Mouse (Mus musculus) kidney, embryonic 16.5 days (tissue): ENCODE data around the gene Cspg5. TPM values are rescaled to one million over a fixed set of nuclear protein-coding genes. Genes with fewer than 3 reads are reported as not detected.

Source experiments
- ATAC-seq: fragments of 200-750 bp; cut with Nextera tagmentation; 2 replicates; pipeline ENCODE4 v1.8.0; 2017; ENCODE audit warnings: moderate TSS enrichment; ENCODE audit not compliant: low FRiP score, low TSS enrichment
- H3K27ac ChIP-seq: fragments of 300-500 bp; sonication (generic); 2 replicates; pipeline ENCODE4 v1.5.1; 2014; ENCODE audit warnings: low read length
- H3K27me3 ChIP-seq: fragments of 300-500 bp; sonication (generic); 2 replicates; pipeline ENCODE4 v1.6.1; 2014; ENCODE audit warnings: low read length, control low read depth, mixed read lengths; ENCODE audit not compliant: insufficient read depth
- H3K36me3 ChIP-seq: fragments of 300-500 bp; sonication (generic); 2 replicates; pipeline ENCODE4 v1.6.1; 2014; ENCODE audit warnings: low read length, control low read depth, mixed read lengths; ENCODE audit not compliant: insufficient read depth
- H3K4me1 ChIP-seq: fragments of 300-500 bp; sonication (generic); 2 replicates; pipeline ENCODE4 v1.6.1; 2014; ENCODE audit warnings: low read length, control low read depth, mixed read lengths; ENCODE audit not compliant: insufficient read depth
- H3K4me2 ChIP-seq: fragments of 300-500 bp; sonication (generic); replicated peaks from 2 replicates; pipeline ENCODE4 v1.6.1; 2014; ENCODE audit warnings: low read depth, low read length
- H3K4me3 ChIP-seq: fragments of 300-500 bp; sonication (generic); 2 replicates; pipeline ENCODE4 v1.5.1; 2014; ENCODE audit warnings: mild to moderate bottlenecking, low read length
- H3K9ac ChIP-seq: fragments of 300-500 bp; sonication (generic); replicated peaks from 2 replicates; pipeline ENCODE4 v1.6.1; 2014; ENCODE audit warnings: low read length
- H3K9me3 ChIP-seq: fragments of 300-500 bp; sonication (generic); 2 replicates; pipeline ENCODE4 v1.6.1; 2016; ENCODE audit warnings: low read length, control low read depth
- WGBS: fragments of 180-500 bp; shearing (Covaris S2); extraction: QIAGEN DNeasy Blood & Tissue Kit; methylation state at CpG from one replicate; pipeline ENCODE4 v1.1.7; 2014; 5-methylcytosine and 5-hydroxymethylcytosine counted together
- polyA plus RNA-seq: library from polyadenylated mRNA; unstranded; fragments of >200 nt; fragmentation: Nextera tagmentation; extraction: Ambion mirVana; gene quantifications from 2 replicates; pipeline ENCODE4 v1.2.1, GENCODE M21; 2015

Cspg5 gene
- polyA plus RNA-seq, 1 experiment from 2014 or later: 2.5 TPM

DNA sequence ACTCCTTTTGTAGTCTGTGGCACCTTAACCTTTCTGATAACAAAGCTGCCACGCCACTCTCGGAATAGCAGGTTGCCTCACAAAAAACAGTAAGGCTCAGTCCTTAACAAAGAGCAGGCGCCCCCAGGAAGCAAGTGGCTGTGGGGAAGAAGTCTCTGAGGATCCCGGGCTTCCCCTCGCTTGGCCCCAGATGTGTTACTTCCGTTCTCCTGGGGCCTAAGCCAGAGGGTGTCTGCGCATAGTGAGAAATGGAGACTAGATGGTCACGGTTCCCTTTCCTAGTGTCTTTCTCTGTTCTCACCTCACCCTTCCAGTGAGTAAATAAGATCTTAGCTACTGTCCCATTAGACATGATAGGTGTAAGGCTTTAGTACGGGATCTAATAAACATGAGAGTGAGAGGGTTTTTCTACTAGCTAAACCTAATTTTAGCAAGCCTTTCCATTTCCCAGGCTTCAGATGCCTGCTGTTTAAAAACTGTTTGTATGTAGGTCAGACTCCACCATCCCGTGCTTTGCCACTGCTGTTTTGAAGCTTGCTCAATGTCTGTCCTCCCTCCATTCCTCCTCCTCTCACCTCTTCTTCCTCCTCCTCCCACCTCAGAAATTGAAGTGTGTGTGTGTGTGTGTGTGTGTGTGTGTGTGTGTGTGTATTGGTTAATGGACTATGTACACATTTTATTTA lies 13.9 kb upstream of the Cspg5 start:
- Histone ChIP-seq H3K36me3 (peaks cover 43% of the 10 kb centered on the region), H3K9me3 (no peaks in the 10 kb centered on the region), H3K4me2 (no peak overlapping the region), H3K27me3 (no peaks in the 10 kb centered on the region), H3K4me1 (no peaks in the 10 kb centered on the region), H3K27ac (no peak overlapping the region), H3K4me3 (no peak overlapping the region), H3K9ac (no peak overlapping the region)
- ATAC-seq: no peak
- 86% methylated on average over 10 of the region's 10 CpGs for WGBS

DNA sequence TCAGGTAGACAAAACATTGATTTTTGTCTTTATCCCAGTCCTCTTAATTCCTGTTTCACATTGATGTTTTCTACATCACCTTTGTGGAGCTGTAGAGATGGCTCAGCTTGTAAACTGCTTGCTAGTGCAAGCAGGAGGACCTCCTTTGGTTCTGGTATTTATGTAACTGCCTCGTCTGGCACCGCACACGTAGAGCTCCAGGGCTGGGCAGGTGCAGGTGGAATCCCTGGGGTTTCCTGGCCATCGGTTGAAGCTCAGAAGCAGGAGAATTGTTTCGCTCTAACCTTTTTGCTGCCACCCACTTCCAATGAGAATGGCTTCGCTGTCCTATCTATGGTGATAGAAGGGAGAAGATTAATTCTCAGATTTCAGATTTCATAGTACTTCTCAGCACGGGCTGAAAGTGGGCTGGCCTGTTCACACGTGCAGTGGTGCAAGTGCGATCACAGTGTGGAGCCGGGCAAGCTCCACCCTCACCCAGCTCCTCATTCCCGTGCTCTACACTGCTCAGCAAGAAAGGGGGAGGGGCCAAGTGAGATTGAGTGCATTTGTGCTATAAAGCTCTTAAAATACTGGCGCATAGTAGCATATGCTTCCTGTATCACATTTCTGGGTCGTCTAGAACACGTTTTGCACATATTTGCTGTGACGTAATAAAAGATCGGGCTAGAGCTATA lies 13.1 kb upstream of the Cspg5 start:
- no peaks in the 10 kb centered on the region for H3K9me3 ChIP-seq
- peaks cover 48% of the 10 kb centered on the region for H3K36me3 ChIP-seq
- H3K4me1 ChIP-seq: no peaks in the 10 kb centered on the region
- 82% methylated on average over 16 of the region's 16 CpGs for WGBS
- H3K27ac ChIP-seq: no peak overlapping the region
- H3K27me3 ChIP-seq: no peaks in the 10 kb centered on the region
- ATAC-seq: no peak
- H3K9ac ChIP-seq: no peak overlapping the region
- no peak overlapping the region for H3K4me2 ChIP-seq
- no peak overlapping the region for H3K4me3 ChIP-seq

DNA sequence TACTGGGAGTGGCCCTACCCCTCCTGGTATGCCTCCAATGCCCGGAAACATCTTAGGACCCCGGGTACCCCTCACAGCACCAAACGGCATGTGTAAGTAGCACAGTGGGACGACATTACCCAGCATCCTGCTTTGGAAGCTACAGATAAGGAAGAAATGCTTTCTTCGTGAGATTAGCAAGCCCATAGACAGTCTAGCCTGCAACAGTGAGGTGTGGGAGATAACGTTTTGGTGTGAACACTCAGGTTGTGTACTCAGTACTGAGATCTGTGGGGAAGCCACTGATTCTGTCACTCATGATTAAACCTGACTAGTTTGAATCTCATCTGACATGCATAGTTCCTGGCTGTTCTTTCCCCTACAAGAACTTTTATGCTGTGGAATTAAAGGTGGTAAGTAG lies 8.6 kb upstream of the Cspg5 start:
- Histone ChIP-seq H3K27me3 (no peaks in the 10 kb centered on the region), H3K4me3 (no peak overlapping the region), H3K9ac (no peak overlapping the region), H3K9me3 (no peaks in the 10 kb centered on the region), H3K4me2 (no peak overlapping the region), H3K4me1 (no peaks in the 10 kb centered on the region), H3K36me3 (peaks cover 68% of the 10 kb centered on the region), H3K27ac (no peak overlapping the region)
- 95% methylated on average over 6 of the region's 6 CpGs for WGBS
- ATAC-seq: no peak

DNA sequence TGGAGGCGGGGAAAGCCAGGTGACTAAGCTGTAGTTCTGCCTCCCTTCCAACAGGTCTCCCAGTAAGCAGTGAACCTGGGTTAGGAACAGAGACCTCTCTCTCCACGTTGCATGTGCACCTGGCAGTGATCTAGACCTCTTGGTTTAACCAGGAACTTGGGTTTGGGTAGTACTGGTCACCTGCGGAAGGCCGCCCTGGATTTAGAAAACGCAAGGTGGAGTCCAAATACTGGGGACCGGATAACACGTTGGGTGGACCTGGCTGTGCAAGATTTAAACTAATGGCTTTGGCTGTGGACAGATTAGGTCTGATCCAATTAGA lies 945 bp downstream of the Cspg5 start:
- peaks cover 16% of the 10 kb centered on the region for H3K4me1 ChIP-seq
- H3K4me3 ChIP-seq: peak overlapping the region; percentile 73
- H3K4me2 ChIP-seq: peak overlapping the region; percentile 100
- H3K27ac ChIP-seq: no peak overlapping the region
- H3K36me3 ChIP-seq: peaks cover 13% of the 10 kb centered on the region; the same call in 1 of the 2 replicates
- H3K9me3 ChIP-seq: no peaks in the 10 kb centered on the region
- no peak; the same call in 1 of the 2 replicates for ATAC-seq
- peaks cover 12% of the 10 kb centered on the region for H3K27me3 ChIP-seq
- H3K9ac ChIP-seq: peak overlapping the region; percentile 63; the same call in 1 of the 2 replicates
- 20% methylated on average over 7 of the region's 7 CpGs for WGBS

DNA sequence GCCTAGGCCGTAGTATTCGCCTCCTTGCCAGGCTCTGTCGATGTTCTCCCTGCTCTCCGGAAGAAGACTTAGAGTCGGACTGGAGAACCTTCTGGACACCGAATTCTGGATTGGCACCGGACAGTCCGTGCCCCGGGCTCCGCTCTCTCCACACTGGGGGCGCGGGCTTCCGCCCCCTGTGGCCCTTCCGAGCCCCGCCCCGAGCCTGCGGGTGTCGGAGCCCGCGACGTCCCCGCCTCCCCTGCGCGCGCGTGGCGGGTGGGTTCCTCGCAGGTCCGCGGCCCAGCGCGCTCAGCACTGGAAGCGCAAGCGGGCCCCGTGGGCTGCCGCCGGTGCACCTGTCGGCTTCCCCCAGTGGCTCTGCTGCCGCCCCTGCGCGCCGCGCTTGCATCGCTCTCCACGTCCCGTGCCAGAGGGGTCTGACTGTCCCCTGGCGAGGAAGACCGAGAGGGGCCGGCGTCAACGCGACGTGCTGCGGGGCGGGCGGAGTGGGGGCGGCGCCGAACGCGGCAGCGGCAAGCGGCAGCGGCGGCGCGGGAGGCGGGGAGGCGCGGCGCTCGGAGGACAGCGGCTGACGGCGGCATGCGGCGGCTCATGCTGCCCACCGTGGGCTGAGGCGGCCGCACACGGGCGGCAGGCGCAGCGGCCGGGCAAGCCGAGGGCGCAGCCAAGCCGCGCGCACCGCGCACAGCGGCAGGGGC lies 1.5 kb downstream of the Cspg5 start:
- ATAC-seq: peak; percentile 66
- peak overlapping the region; percentile 100 for H3K4me2 ChIP-seq
- peaks cover 12% of the 10 kb centered on the region for H3K27me3 ChIP-seq
- no peak overlapping the region for H3K27ac ChIP-seq
- peak overlapping the region; percentile 73 for H3K4me3 ChIP-seq
- peaks cover 10% of the 10 kb centered on the region; the same call in 1 of the 2 replicates for H3K36me3 ChIP-seq
- H3K4me1 ChIP-seq: peaks cover 20% of the 10 kb centered on the region
- peak overlapping the region; percentile 63 for H3K9ac ChIP-seq
- no peaks in the 10 kb centered on the region for H3K9me3 ChIP-seq
- WGBS: 1% methylated on average over 80 of the region's 93 CpGs

DNA sequence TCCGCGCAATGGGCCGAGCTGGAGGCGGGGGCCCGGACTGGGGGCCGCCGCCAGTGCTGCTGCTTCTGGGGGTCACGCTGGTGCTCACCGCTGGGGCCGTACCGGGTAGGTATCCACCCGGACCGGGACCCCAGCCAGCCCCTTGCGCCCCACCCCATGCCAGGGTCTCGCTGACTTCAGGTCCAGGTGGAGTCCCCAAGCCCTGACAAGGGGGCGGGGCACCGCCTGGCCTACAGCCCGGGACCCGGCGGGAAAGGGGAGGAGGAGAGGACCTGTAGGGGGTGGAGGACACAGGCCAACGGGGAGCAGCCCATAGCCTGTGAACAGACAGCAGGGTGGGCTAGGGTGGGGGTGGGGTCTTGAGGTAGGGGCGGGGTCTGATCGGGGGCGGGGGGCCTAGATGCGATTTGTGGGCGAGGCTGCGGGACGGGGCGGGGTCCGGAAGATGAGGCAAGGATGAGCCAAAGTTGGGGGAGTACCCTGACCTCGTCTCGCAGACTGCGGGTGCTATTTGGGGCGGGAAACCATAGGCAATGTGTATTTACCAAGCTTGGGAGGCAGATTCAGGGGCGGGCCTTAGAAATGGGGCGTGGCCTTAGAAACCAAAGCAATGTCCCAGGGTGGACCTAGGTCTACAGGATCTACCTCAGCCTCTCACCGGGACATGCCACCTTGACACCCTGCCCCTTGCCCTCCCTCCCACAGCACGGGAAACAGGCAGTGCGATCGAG lies 2.2 kb downstream of the Cspg5 start:
- H3K9ac ChIP-seq: peak overlapping the region; percentile 63
- under 1% methylated on average over 32 of the region's 40 CpGs for WGBS
- H3K36me3 ChIP-seq: peaks cover 7% of the 10 kb centered on the region; the same call in 1 of the 2 replicates
- H3K4me2 ChIP-seq: peak overlapping the region; percentile 100
- H3K4me3 ChIP-seq: peak overlapping the region; percentile 73
- peaks cover 20% of the 10 kb centered on the region for H3K4me1 ChIP-seq
- H3K9me3 ChIP-seq: no peaks in the 10 kb centered on the region
- H3K27ac ChIP-seq: no peak overlapping the region
- peak; percentile 89 for ATAC-seq
- H3K27me3 ChIP-seq: peaks cover 12% of the 10 kb centered on the region

DNA sequence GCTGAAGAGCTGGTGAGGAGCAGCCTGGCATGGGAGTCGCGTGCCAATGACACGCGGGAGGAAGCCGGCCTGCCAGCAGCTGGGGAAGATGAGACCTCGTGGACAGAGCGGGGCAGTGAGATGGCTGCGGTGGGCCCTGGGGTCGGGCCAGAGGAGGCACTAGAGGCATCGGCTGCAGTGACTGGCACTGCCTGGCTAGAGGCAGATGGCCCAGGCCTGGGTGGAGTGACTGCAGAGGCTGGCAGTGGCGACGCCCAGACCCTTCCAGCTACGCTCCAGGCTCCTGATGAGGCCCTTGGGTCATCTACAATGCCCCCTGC lies 2.7 kb downstream of the Cspg5 start:
- peak overlapping the region; percentile 43 for H3K9ac ChIP-seq
- peaks cover 12% of the 10 kb centered on the region for H3K27me3 ChIP-seq
- H3K4me3 ChIP-seq: peak overlapping the region; percentile 73
- H3K36me3 ChIP-seq: peaks cover 3% of the 10 kb centered on the region; the same call in 1 of the 2 replicates
- 37% methylated on average over 13 of the region's 13 CpGs for WGBS
- ATAC-seq: peak; percentile 26
- H3K9me3 ChIP-seq: no peaks in the 10 kb centered on the region
- no peak overlapping the region for H3K27ac ChIP-seq
- H3K4me2 ChIP-seq: peak overlapping the region; percentile 100
- H3K4me1 ChIP-seq: peaks cover 20% of the 10 kb centered on the region

DNA sequence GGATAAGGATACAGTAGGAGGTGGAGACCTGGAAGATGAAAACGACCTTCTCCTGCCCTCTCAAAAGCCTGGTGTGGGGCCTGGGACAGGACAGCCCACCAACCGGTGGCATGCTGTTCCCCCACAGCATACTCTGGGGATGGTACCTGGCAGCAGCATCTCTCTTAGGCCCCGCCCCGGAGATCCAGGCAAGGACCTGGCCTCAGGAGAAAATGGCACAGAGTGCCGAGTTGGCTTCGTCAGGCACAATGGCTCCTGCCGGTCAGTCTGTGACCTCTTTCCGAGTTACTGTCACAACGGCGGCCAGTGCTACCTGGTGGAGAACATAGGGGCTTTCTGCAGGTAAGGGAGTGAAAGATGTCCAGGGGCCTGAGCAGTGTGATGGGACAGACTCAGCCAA lies 3.5 kb downstream of the Cspg5 start:
- no peak overlapping the region for H3K4me3 ChIP-seq
- H3K9ac ChIP-seq: no peak overlapping the region
- no peaks in the 10 kb centered on the region for H3K36me3 ChIP-seq
- peaks cover 20% of the 10 kb centered on the region for H3K4me1 ChIP-seq
- H3K27me3 ChIP-seq: peaks cover 12% of the 10 kb centered on the region
- WGBS: 88% methylated on average over 10 of the region's 10 CpGs
- no peak overlapping the region for H3K27ac ChIP-seq
- H3K9me3 ChIP-seq: no peaks in the 10 kb centered on the region
- no peak for ATAC-seq
- H3K4me2 ChIP-seq: no peak overlapping the region

DNA sequence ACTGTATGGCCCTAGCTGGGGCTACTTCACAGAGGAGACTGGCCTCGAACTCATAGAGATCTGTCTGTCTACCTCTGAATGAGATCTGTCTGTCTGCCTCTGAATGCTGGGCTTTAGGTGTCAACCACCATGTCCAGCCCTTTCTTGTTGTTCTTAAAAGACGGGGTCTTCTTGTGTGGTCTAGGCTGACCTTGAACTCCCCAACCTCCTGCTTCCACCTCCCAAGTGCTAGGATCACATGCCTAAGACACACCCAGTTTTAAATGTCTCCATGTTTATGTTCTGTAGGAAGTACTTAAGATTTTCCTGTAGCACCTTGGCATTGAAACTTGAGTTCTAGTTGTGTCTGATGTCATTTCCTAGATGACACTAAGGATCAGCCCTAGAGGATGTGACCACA lies 5.3 kb downstream of the Cspg5 start:
- H3K36me3 ChIP-seq: no peaks in the 10 kb centered on the region
- peaks cover 12% of the 10 kb centered on the region for H3K27me3 ChIP-seq
- no peaks in the 10 kb centered on the region for H3K9me3 ChIP-seq
- no peak overlapping the region for H3K27ac ChIP-seq
- H3K4me3 ChIP-seq: no peak overlapping the region
- H3K4me1 ChIP-seq: peaks cover 20% of the 10 kb centered on the region
- 73% methylated on average over 2 of the region's 2 CpGs for WGBS
- ATAC-seq: no peak
- no peak overlapping the region for H3K9ac ChIP-seq
- no peak overlapping the region for H3K4me2 ChIP-seq
